In genomic region chr8:70166504-70167110, GRCm38 (mm10) we compare ENCODE assay signal across 8 mouse cellular contexts. TPM values are rescaled to one million over a fixed set of nuclear protein-coding genes. Genes with fewer than 3 reads are reported as not detected.
DNase-seq lines count a peak whose midpoint lies in the region; ATAC-seq and TF ChIP-seq lines count a peak whose summit lies in the region.

No protein-coding gene starts in this region.

- peak; percentile 99 for TF ChIP-seq CTCF in liver, postnatal 0 days (IDR thresholded peaks at IDR 0.05; ENCODE audit: low read depth)

- no peak for TF ChIP-seq EP300 in liver, postnatal 0 days (IDR thresholded peaks at IDR 0.05; ENCODE audit: low read depth)

- peak overlapping the region; percentile 20 for H3K4me3 ChIP-seq in embryonic facial prominence, embryonic 12.5 days
- peak overlapping the region; percentile 42 for H3K4me3 ChIP-seq in heart, embryonic 10.5 days
- peak overlapping the region; percentile 39 for H3K4me3 ChIP-seq in kidney, embryonic 16.5 days (ENCODE audit: low read length)
- peak overlapping the region; percentile 26; the same call in 1 of the 2 replicates for H3K4me3 ChIP-seq in liver, postnatal 0 days (ENCODE audit: low read depth, low read length)
- peak overlapping the region; percentile 18 for H3K4me3 ChIP-seq in neural tube, embryonic 13.5 days

- H3K36me3 ChIP-seq in embryonic facial prominence, embryonic 12.5 days, result no peaks in the 10 kb centered on the region
- no peaks in the 10 kb centered on the region for H3K36me3 ChIP-seq in heart, embryonic 10.5 days
- H3K36me3 ChIP-seq in kidney, embryonic 16.5 days (ENCODE audit: insufficient read depth, low read length), result no peaks in the 10 kb centered on the region
- H3K36me3 ChIP-seq in liver, postnatal 0 days (replicated peaks; ENCODE audit: insufficient read depth, low read length), result no peaks in the 10 kb centered on the region
- no peaks in the 10 kb centered on the region for H3K36me3 ChIP-seq in neural tube, embryonic 13.5 days

- no peaks in the 10 kb centered on the region for H3K9me3 ChIP-seq in embryonic facial prominence, embryonic 12.5 days
- H3K9me3 ChIP-seq in heart, embryonic 10.5 days, result no peaks in the 10 kb centered on the region
- H3K9me3 ChIP-seq in kidney, embryonic 16.5 days (ENCODE audit: low read length), result no peaks in the 10 kb centered on the region
- no peaks in the 10 kb centered on the region for H3K9me3 ChIP-seq in liver, postnatal 0 days (ENCODE audit: low read length)
- no peaks in the 10 kb centered on the region for H3K9me3 ChIP-seq in neural tube, embryonic 13.5 days

- no peaks in the 10 kb centered on the region for H3K4me1 ChIP-seq in embryonic facial prominence, embryonic 12.5 days
- peaks cover 27% of the 10 kb centered on the region for H3K4me1 ChIP-seq in heart, embryonic 10.5 days
- H3K4me1 ChIP-seq in kidney, embryonic 16.5 days (ENCODE audit: insufficient read depth, low read length), result peaks cover 17% of the 10 kb centered on the region
- H3K4me1 ChIP-seq in liver, postnatal 0 days (ENCODE audit: insufficient read depth), result peaks cover 16% of the 10 kb centered on the region
- peaks cover 8% of the 10 kb centered on the region for H3K4me1 ChIP-seq in neural tube, embryonic 13.5 days (replicated peaks)

- H3K4me2 ChIP-seq in embryonic facial prominence, embryonic 12.5 days (replicated peaks), result peak overlapping the region; percentile 48
- H3K4me2 ChIP-seq in kidney, embryonic 16.5 days (replicated peaks; ENCODE audit: low read depth, low read length), result peak overlapping the region; percentile 63
- peak overlapping the region; percentile 67 for H3K4me2 ChIP-seq in liver, postnatal 0 days (ENCODE audit: low read depth, low read length)
- H3K4me2 ChIP-seq in neural tube, embryonic 13.5 days, result peak overlapping the region; percentile 53

- 2% methylated on average over 21 of the region's 21 CpGs for WGBS in embryonic facial prominence, embryonic 12.5 days
- WGBS in heart, embryonic 10.5 days, result 3% methylated on average over 21 of the region's 21 CpGs
- WGBS in kidney, embryonic 16.5 days, result under 1% methylated on average over 21 of the region's 21 CpGs
- 4% methylated on average over 15 of the region's 21 CpGs for WGBS in liver, postnatal 0 days (ENCODE audit: insufficient replicate concordance)
- 2% methylated on average over 21 of the region's 21 CpGs for WGBS in neural tube, embryonic 13.5 days

- H3K27ac ChIP-seq in embryonic facial prominence, embryonic 12.5 days, result no peak overlapping the region
- peak overlapping the region; percentile 60 for H3K27ac ChIP-seq in heart, embryonic 10.5 days
- H3K27ac ChIP-seq in kidney, embryonic 16.5 days (ENCODE audit: low read length), result no peak overlapping the region
- H3K27ac ChIP-seq in liver, postnatal 0 days (ENCODE audit: low read depth), result no peak overlapping the region
- H3K27ac ChIP-seq in neural tube, embryonic 13.5 days (replicated peaks), result no peak overlapping the region

- peaks cover 20% of the 10 kb centered on the region for H3K27me3 ChIP-seq in embryonic facial prominence, embryonic 12.5 days
- peaks cover 67% of the 10 kb centered on the region for H3K27me3 ChIP-seq in heart, embryonic 10.5 days (ENCODE audit: insufficient read depth, poor library complexity, severe bottlenecking)
- peaks cover 9% of the 10 kb centered on the region for H3K27me3 ChIP-seq in kidney, embryonic 16.5 days (ENCODE audit: insufficient read depth, low read length)
- H3K27me3 ChIP-seq in liver, postnatal 0 days (ENCODE audit: insufficient read depth, low read length), result 0 out of 2 replicates have a peak, but pooled peaks cover 7% of the 10 kb centered on the region
- H3K27me3 ChIP-seq in neural tube, embryonic 13.5 days, result peaks cover 23% of the 10 kb centered on the region

- 0 out of 2 replicates have a peak overlapping the region, but pooled peaks have one; percentile 12 for H3K9ac ChIP-seq in embryonic facial prominence, embryonic 12.5 days
- peak overlapping the region; percentile 55 for H3K9ac ChIP-seq in kidney, embryonic 16.5 days (replicated peaks; ENCODE audit: low read length)
- no peak overlapping the region; the same call in 1 of the 2 replicates for H3K9ac ChIP-seq in liver, postnatal 0 days (replicated peaks)
- peak overlapping the region; percentile 45; the same call in 1 of the 2 replicates for H3K9ac ChIP-seq in neural tube, embryonic 13.5 days

- peak; percentile 87 for DNase-seq in CD4-positive, CD25-positive, alpha-beta regulatory T cell, adult 2 months (ENCODE audit: low read depth, low spot score)
- peak; percentile 41 to 48 for DNase-seq in adrenal gland, postnatal 4 days (ENCODE audit: low spot score in 2 of 2)
- DNase-seq in heart, embryonic 10.5 days (ENCODE audit: low spot score), result peak; percentile 89
- peak; percentile 85 for DNase-seq in liver, postnatal 0 days
- DNase-seq in thymus, adult 18-20 months, result peak; percentile 56 to 62

- ATAC-seq in embryonic facial prominence, embryonic 12.5 days (ENCODE audit: insufficient number of reproducible peaks, insufficient read depth, low FRiP score, low TSS enrichment), result peak; percentile 52; the same call in 1 of the 2 replicates
- peak; percentile 83 for ATAC-seq in kidney, embryonic 16.5 days (ENCODE audit: low FRiP score, low TSS enrichment)
- peak; percentile 64 for ATAC-seq in liver, postnatal 0 days
- ATAC-seq in neural tube, embryonic 13.5 days (ENCODE audit: low read depth), result peak; percentile 82

RNA-seq across cellular contexts. Expression of gene Tmem161a, which starts 5.5 kb away (rescaled TPM):
- 10 to 100 TPM; 63.4 to 66.8 TPM for total RNA-seq in adrenal gland, postnatal 4 days (2021)
- polyA plus RNA-seq in embryonic facial prominence, embryonic 12.5 days (2016; fragmentation: Nextera tagmentation; extraction: Ambion mirVana), result 65.9 and 72.0 TPM in 2 replicates
- 93.9 and 123 TPM in 2 replicates for polyA plus RNA-seq in heart, embryonic 10.5 days (2016; fragmentation: Nextera tagmentation; extraction: Ambion mirVana)
- polyA plus RNA-seq in kidney, embryonic 16.5 days (2015; fragmentation: Nextera tagmentation; extraction: Ambion mirVana), result 81.7 and 87.8 TPM in 2 replicates
- 17.3 and 20.2 TPM in 2 replicates for polyA plus RNA-seq in liver, postnatal 0 days (2015; fragmentation: Nextera tagmentation; extraction: Ambion mirVana)
- polyA plus RNA-seq in neural tube, embryonic 13.5 days (2015; fragmentation: Nextera tagmentation; extraction: Ambion mirVana), result 46.6 and 47.4 TPM in 2 replicates

RNA-seq across cellular contexts. Expression of gene Mef2b, which starts 27.1 kb away (rescaled TPM):
- total RNA-seq in adrenal gland, postnatal 4 days (2021), result 1 to 10 TPM; 1.5 to 1.6 TPM
- 1.4 and 1.9 TPM in 2 replicates for polyA plus RNA-seq in embryonic facial prominence, embryonic 12.5 days (2016; fragmentation: Nextera tagmentation; extraction: Ambion mirVana)
- 0.23 and 0.53 TPM in 2 replicates for polyA plus RNA-seq in heart, embryonic 10.5 days (2016; fragmentation: Nextera tagmentation; extraction: Ambion mirVana)
- 0.24 and 0.49 TPM in 2 replicates for polyA plus RNA-seq in kidney, embryonic 16.5 days (2015; fragmentation: Nextera tagmentation; extraction: Ambion mirVana)
- 0.11 TPM in 1 of 2 replicates, not detected in the other for polyA plus RNA-seq in liver, postnatal 0 days (2015; fragmentation: Nextera tagmentation; extraction: Ambion mirVana)
- polyA plus RNA-seq in neural tube, embryonic 13.5 days (2015; fragmentation: Nextera tagmentation; extraction: Ambion mirVana), result 0.52 and 0.53 TPM in 2 replicates

RNA-seq across cellular contexts. Expression of gene Borcs8, which starts 27.3 kb away (rescaled TPM):
- total RNA-seq in adrenal gland, postnatal 4 days (2021), result 10 to 100 TPM; 55.5 to 56.4 TPM
- 46.5 and 46.7 TPM in 2 replicates for polyA plus RNA-seq in embryonic facial prominence, embryonic 12.5 days (2016; fragmentation: Nextera tagmentation; extraction: Ambion mirVana)
- polyA plus RNA-seq in heart, embryonic 10.5 days (2016; fragmentation: Nextera tagmentation; extraction: Ambion mirVana), result 39.6 and 43.9 TPM in 2 replicates
- 58.3 and 58.6 TPM in 2 replicates for polyA plus RNA-seq in kidney, embryonic 16.5 days (2015; fragmentation: Nextera tagmentation; extraction: Ambion mirVana)
- 17.6 and 18.8 TPM in 2 replicates for polyA plus RNA-seq in liver, postnatal 0 days (2015; fragmentation: Nextera tagmentation; extraction: Ambion mirVana)
- polyA plus RNA-seq in neural tube, embryonic 13.5 days (2015; fragmentation: Nextera tagmentation; extraction: Ambion mirVana), result 54.5 and 56.0 TPM in 2 replicates

RNA-seq across cellular contexts. Expression of gene Rfxank, which starts 27.7 kb away (rescaled TPM):
- 10 to 100 TPM; 15.9 to 18.9 TPM for total RNA-seq in adrenal gland, postnatal 4 days (2021)
- 25.8 and 28.3 TPM in 2 replicates for polyA plus RNA-seq in embryonic facial prominence, embryonic 12.5 days (2016; fragmentation: Nextera tagmentation; extraction: Ambion mirVana)
- polyA plus RNA-seq in heart, embryonic 10.5 days (2016; fragmentation: Nextera tagmentation; extraction: Ambion mirVana), result 16.5 and 18.3 TPM in 2 replicates
- polyA plus RNA-seq in kidney, embryonic 16.5 days (2015; fragmentation: Nextera tagmentation; extraction: Ambion mirVana), result 20.4 and 21.7 TPM in 2 replicates
- polyA plus RNA-seq in liver, postnatal 0 days (2015; fragmentation: Nextera tagmentation; extraction: Ambion mirVana), result 3.6 TPM in 2 replicates
- polyA plus RNA-seq in neural tube, embryonic 13.5 days (2015; fragmentation: Nextera tagmentation; extraction: Ambion mirVana), result 11.9 and 12.6 TPM in 2 replicates

RNA-seq across cellular contexts. Expression of gene Nr2c2ap, which starts 35.5 kb away (rescaled TPM):
- total RNA-seq in adrenal gland, postnatal 4 days (2021), result 10 to 100 TPM; 23.6 to 26.0 TPM
- 24.2 and 25.0 TPM in 2 replicates for polyA plus RNA-seq in embryonic facial prominence, embryonic 12.5 days (2016; fragmentation: Nextera tagmentation; extraction: Ambion mirVana)
- polyA plus RNA-seq in heart, embryonic 10.5 days (2016; fragmentation: Nextera tagmentation; extraction: Ambion mirVana), result 35.4 and 39.6 TPM in 2 replicates
- 32.2 and 35.2 TPM in 2 replicates for polyA plus RNA-seq in kidney, embryonic 16.5 days (2015; fragmentation: Nextera tagmentation; extraction: Ambion mirVana)
- 13.5 and 14.9 TPM in 2 replicates for polyA plus RNA-seq in liver, postnatal 0 days (2015; fragmentation: Nextera tagmentation; extraction: Ambion mirVana)
- 34.8 and 40.6 TPM in 2 replicates for polyA plus RNA-seq in neural tube, embryonic 13.5 days (2015; fragmentation: Nextera tagmentation; extraction: Ambion mirVana)
